Mouse (Mus musculus) myocyte (in vitro differentiated cells): ENCODE measurements around the gene Lpp. TPM values are rescaled to one million over a fixed set of nuclear protein-coding genes. Genes with fewer than 3 reads are reported as not detected.

Experiments used
- H3K27me3 ChIP-seq: one replicate; pipeline ENCODE4 v1.6.1; 2011; ENCODE audit not compliant: control insufficient read depth, insufficient read depth, insufficient read length
- H3K36me3 ChIP-seq: one replicate; pipeline ENCODE4 v1.6.1; 2011; ENCODE audit not compliant: control insufficient read depth, insufficient read depth
- H3K4me2 ChIP-seq: one replicate; pipeline ENCODE4 v1.6.1; 2011; ENCODE audit warnings: low read depth, control low read depth
- H3K4me3 ChIP-seq: one replicate; pipeline ENCODE4 v1.5.1; 2011; ENCODE audit warnings: mild to moderate bottlenecking, control low read depth, moderate library complexity
- H3K79me2 ChIP-seq: one replicate; pipeline ENCODE4 v1.6.1; 2011; ENCODE audit not compliant: control insufficient read depth, insufficient read depth
- H3ac ChIP-seq: one replicate; pipeline ENCODE4 v1.6.1; 2011; ENCODE audit not compliant: control insufficient read depth, insufficient read length
- CEBPB ChIP-seq: IDR thresholded peaks from 2 replicates; pipeline ENCODE4 v1.6.1; 2011; ENCODE audit warnings: mild to moderate bottlenecking, moderate library complexity; ENCODE audit not compliant: poor library complexity, insufficient read depth, severe bottlenecking
- E2F4 ChIP-seq: IDR thresholded peaks from one replicate; pipeline ENCODE4 v1.6.1; 2011; ENCODE audit warnings: mild to moderate bottlenecking, control low read depth, moderate library complexity; ENCODE audit not compliant: insufficient read depth
- MAX ChIP-seq: IDR thresholded peaks from one replicate; pipeline ENCODE4 v1.6.1; 2011; ENCODE audit warnings: low read depth, mild to moderate bottlenecking, control low read depth
- MYOD1 ChIP-seq, 3 experiments: IDR thresholded peaks; one replicate each; pipeline ENCODE4 v1.6.1; 2011; ENCODE audit warnings: control low read depth in 2 of 3, low read depth in 2 of 3, mild to moderate bottlenecking in 2 of 3, moderate library complexity in 1 of 3; ENCODE audit not compliant: insufficient read length in 2 of 3, control insufficient read depth in 1 of 3
- MYOG ChIP-seq, 3 experiments: IDR thresholded peaks; one replicate each; pipeline ENCODE4 v1.6.1; 2011; ENCODE audit warnings: control low read depth in 2 of 3, low read depth in 2 of 3, mild to moderate bottlenecking in 2 of 3; ENCODE audit not compliant: insufficient read length in 2 of 3, control insufficient read depth in 1 of 3, insufficient read depth in 1 of 3
- POLR2A ChIP-seq: IDR thresholded peaks from one replicate; pipeline ENCODE4 v1.6.1; 2011; ENCODE audit warnings: low read depth, mild to moderate bottlenecking, control low read depth, moderate library complexity; ENCODE audit not compliant: insufficient read length
- POLR2AphosphoS2 ChIP-seq: IDR thresholded peaks from one replicate; pipeline ENCODE4 v1.6.1; 2011; ENCODE audit warnings: low read depth, control low read depth; ENCODE audit not compliant: insufficient read length
- REST ChIP-seq: IDR thresholded peaks from one replicate; pipeline ENCODE4 v1.6.1; 2011; ENCODE audit warnings: mild to moderate bottlenecking, control low read depth, moderate library complexity; ENCODE audit not compliant: insufficient read depth, insufficient read length
- SRF ChIP-seq: IDR thresholded peaks from one replicate; pipeline ENCODE4 v1.6.1; 2011; ENCODE audit warnings: low read depth; ENCODE audit not compliant: control insufficient read depth, insufficient read length
- TCF12 ChIP-seq: IDR thresholded peaks from one replicate; pipeline ENCODE4 v1.6.1; 2011; ENCODE audit warnings: mild to moderate bottlenecking, control low read depth; ENCODE audit not compliant: poor library complexity, insufficient read depth, severe bottlenecking
- TCF3 ChIP-seq: IDR thresholded peaks from one replicate; pipeline ENCODE4 v1.6.1; 2011; ENCODE audit warnings: low read depth, control low read depth; ENCODE audit not compliant: insufficient read length
- USF1 ChIP-seq: IDR thresholded peaks from one replicate; pipeline ENCODE4 v1.6.1; 2011; ENCODE audit warnings: low read depth, mild to moderate bottlenecking, control low read depth, moderate library complexity
- polyA plus RNA-seq: library from polyadenylated mRNA; unstranded; fragments of >200 nt; fragmentation: generic; extraction: Trizol; gene quantifications from one replicate; pipeline ENCODE4 v1.2.1, GENCODE M21; 2012; ENCODE audit warnings: missing spikeins

Gene Lpp
- polyA plus RNA-seq, 1 experiment, result 4.8 TPM

- Histone ChIP-seq H3K4me2 (no peak overlapping the region), H3K4me3 (no peak overlapping the region), H3ac (no peak overlapping the region), H3K79me2 (peaks cover 42% of the 10 kb centered on the region), H3K27me3 (no peaks in the 10 kb centered on the region), H3K36me3 (no peaks in the 10 kb centered on the region)
- TF ChIP-seq REST (no peak), E2F4 (no peak), TCF3 (no peak), POLR2AphosphoS2 (no peak), CEBPB (no peak), TCF12 (no peak), MAX (no peak), MYOG (IDR thresholded peaks at IDR 0.05; ENCODE audit: control insufficient read depth in 1 of 3, insufficient read depth in 1 of 3, insufficient read length in 2 of 3, low read depth in 2 of 3) (no peak), POLR2A (no peak)
Observed at GRCm38 (mm10) chr16:24420603-24421120, 27.4 kb downstream of the Lpp start.

GRCm38 (mm10) chr16:24421687-24422418 lies 28.5 kb downstream of the Lpp start:
- Histone ChIP-seq H3K4me2 (no peak overlapping the region), H3ac (no peak overlapping the region), H3K79me2 (peaks cover 50% of the 10 kb centered on the region), H3K27me3 (no peaks in the 10 kb centered on the region), H3K36me3 (no peaks in the 10 kb centered on the region), H3K4me3 (no peak overlapping the region)
- TF ChIP-seq USF1 (no peak), POLR2AphosphoS2 (no peak), REST (no peak), TCF3 (no peak), CEBPB (no peak), MAX (no peak), SRF (no peak), MYOD1 (IDR thresholded peaks at IDR 0.05; ENCODE audit: control insufficient read depth in 1 of 3, insufficient read length in 2 of 3, low read depth in 2 of 3) (no peak), TCF12 (no peak), POLR2A (no peak), E2F4 (no peak), MYOG (IDR thresholded peaks at IDR 0.05; ENCODE audit: control insufficient read depth in 1 of 3, insufficient read depth in 1 of 3, insufficient read length in 2 of 3, low read depth in 2 of 3) (no peak)

- H3K27me3 ChIP-seq, result no peaks in the 10 kb centered on the region
- H3ac ChIP-seq, result no peak overlapping the region
- H3K4me3 ChIP-seq, result no peak overlapping the region
- no peaks in the 10 kb centered on the region for H3K36me3 ChIP-seq
- TF ChIP-seq MYOG (IDR thresholded peaks at IDR 0.05; ENCODE audit: control insufficient read depth in 1 of 3, insufficient read depth in 1 of 3, insufficient read length in 2 of 3, low read depth in 2 of 3) (no peak), REST (no peak), E2F4 (no peak), POLR2AphosphoS2 (no peak), CEBPB (no peak), MYOD1 (IDR thresholded peaks at IDR 0.05; ENCODE audit: control insufficient read depth in 1 of 3, insufficient read length in 2 of 3, low read depth in 2 of 3) (no peak), USF1 (no peak), POLR2A (no peak), MAX (no peak), TCF12 (no peak), SRF (no peak), TCF3 (no peak)
- no peak overlapping the region for H3K4me2 ChIP-seq
- H3K79me2 ChIP-seq, result peaks cover 52% of the 10 kb centered on the region
Observed at GRCm38 (mm10) chr16:24423196-24423595, 29.9 kb downstream of the Lpp start.

- H3K79me2 ChIP-seq, result peaks cover 58% of the 10 kb centered on the region
- no peaks in the 10 kb centered on the region for H3K36me3 ChIP-seq
- no peak overlapping the region for H3K4me3 ChIP-seq
- H3K27me3 ChIP-seq, result no peaks in the 10 kb centered on the region
- H3K4me2 ChIP-seq, result no peak overlapping the region
- H3ac ChIP-seq, result no peak overlapping the region
- no peak for TF ChIP-seq MAX
- TF ChIP-seq SRF, result no peak
Observed at GRCm38 (mm10) chr16:24423751-24424150, 30.4 kb downstream of the Lpp start.

GRCm38 (mm10) chr16:24424356-24424977 lies 31.2 kb downstream of the Lpp start:
- TF ChIP-seq CEBPB, result no peak
- no peak for TF ChIP-seq TCF12
- TF ChIP-seq E2F4, result no peak
- TF ChIP-seq USF1, result no peak
- TF ChIP-seq MYOG (IDR thresholded peaks at IDR 0.05; ENCODE audit: control insufficient read depth in 1 of 3, insufficient read depth in 1 of 3, insufficient read length in 2 of 3, low read depth in 2 of 3), result no peak
- TF ChIP-seq MAX, result no peak
- TF ChIP-seq MYOD1 (IDR thresholded peaks at IDR 0.05; ENCODE audit: control insufficient read depth in 1 of 3, insufficient read length in 2 of 3, low read depth in 2 of 3), result no peak
- TF ChIP-seq REST, result no peak
- no peak for TF ChIP-seq POLR2AphosphoS2
- no peak for TF ChIP-seq POLR2A
- TF ChIP-seq TCF3, result no peak
- TF ChIP-seq SRF, result no peak

More at GRCm38 (mm10) chr16:24424356-24424977, 31.2 kb downstream of the Lpp start:
- no peaks in the 10 kb centered on the region for H3K27me3 ChIP-seq
- H3ac ChIP-seq, result no peak overlapping the region
- no peak overlapping the region for H3K4me3 ChIP-seq
- peaks cover 65% of the 10 kb centered on the region for H3K79me2 ChIP-seq
- no peaks in the 10 kb centered on the region for H3K36me3 ChIP-seq
- no peak overlapping the region for H3K4me2 ChIP-seq
